Mouse (Mus musculus) lung, embryonic 14.5 days (tissue): Measurements from ENCODE around the gene Tex13a. TPM values are rescaled to one million over a fixed set of nuclear protein-coding genes. Genes with fewer than 3 reads are reported as not detected.

Source experiments
- ATAC-seq: fragments of 200-750 bp; cut with Nextera tagmentation; 2 replicates; pipeline ENCODE4 v1.8.0; 2017; ENCODE audit warnings: mild to moderate bottlenecking, moderate TSS enrichment, moderate library complexity; ENCODE audit not compliant: insufficient read depth
- DNase-seq: peaks from one replicate; pipeline ENCODE4 v3.0.0-alpha.2; 2015
- H3K27ac ChIP-seq: fragments of 300-500 bp; sonication (generic); 2 replicates; pipeline ENCODE4 v1.5.1; 2014; ENCODE audit warnings: low read depth, mild to moderate bottlenecking, moderate library complexity
- H3K27me3 ChIP-seq: fragments of 300-500 bp; sonication (generic); 2 replicates; pipeline ENCODE4 v1.6.1; 2014; ENCODE audit warnings: low read length, control low read depth; ENCODE audit not compliant: insufficient read depth
- H3K36me3 ChIP-seq: fragments of 300-500 bp; sonication (generic); 2 replicates; pipeline ENCODE4 v1.6.1; 2014; ENCODE audit warnings: control low read depth; ENCODE audit not compliant: insufficient read depth
- H3K4me1 ChIP-seq: fragments of 300-500 bp; sonication (generic); 2 replicates; pipeline ENCODE4 v1.6.1; 2014; ENCODE audit warnings: antibody characterized with exemption, control low read depth; ENCODE audit not compliant: insufficient read depth
- H3K4me2 ChIP-seq: fragments of 300-500 bp; sonication (generic); 2 replicates; pipeline ENCODE4 v1.6.1; 2014; ENCODE audit warnings: mild to moderate bottlenecking
- H3K4me3 ChIP-seq: fragments of 300-500 bp; sonication (generic); 2 replicates; pipeline ENCODE4 v1.5.1; 2014; ENCODE audit warnings: low read depth, low read length
- H3K9ac ChIP-seq: fragments of 300-500 bp; sonication (generic); 2 replicates; pipeline ENCODE4 v1.6.1; 2014
- H3K9me3 ChIP-seq: fragments of 300-500 bp; sonication (generic); 2 replicates; pipeline ENCODE4 v1.6.1; 2016; ENCODE audit warnings: low read depth, low read length, control low read depth
- CTCF ChIP-seq: IDR thresholded peaks from 2 replicates; pipeline ENCODE4 v1.5.1; 2016; ENCODE audit warnings: antibody characterized with exemption, low read depth
- WGBS: fragments of 180-500 bp; shearing (Covaris S2); extraction: QIAGEN DNeasy Blood & Tissue Kit; methylation state at CpG from one replicate; pipeline ENCODE4 v1.1.7; 2014; 5-methylcytosine and 5-hydroxymethylcytosine counted together
- polyA plus RNA-seq: library from polyadenylated mRNA; unstranded; fragments of >200 nt; fragmentation: Nextera tagmentation; extraction: Ambion mirVana; gene quantifications from 2 replicates; pipeline ENCODE4 v1.2.1, GENCODE M21; 2014

The Tex13a gene
- not detected in 2 replicates for polyA plus RNA-seq

GRCm38 (mm10) chrX:138209480-138209879 is at the start of gene Tex13a:
Gene Tex13a (minus strand): TSS chrX:138209580.
- H3K27me3 ChIP-seq = no peaks in the 10 kb centered on the region
- 83% methylated on average over 1 of the region's 3 CpGs for WGBS
- H3K27ac ChIP-seq = no peak within 1 kb of the TSS
- H3K9ac ChIP-seq = no peak within 1 kb of the TSS
- no peak within 1 kb of the TSS for H3K4me3 ChIP-seq
- DNase-seq (no peak), ATAC-seq (no peak)
- no peaks in the 10 kb centered on the region for H3K36me3 ChIP-seq
- no peak within 1 kb of the TSS for H3K4me2 ChIP-seq
- no peaks in the 10 kb centered on the region for H3K4me1 ChIP-seq
- H3K9me3 ChIP-seq = no peaks in the 10 kb centered on the region
- TF ChIP-seq CTCF = no peak

DNA sequence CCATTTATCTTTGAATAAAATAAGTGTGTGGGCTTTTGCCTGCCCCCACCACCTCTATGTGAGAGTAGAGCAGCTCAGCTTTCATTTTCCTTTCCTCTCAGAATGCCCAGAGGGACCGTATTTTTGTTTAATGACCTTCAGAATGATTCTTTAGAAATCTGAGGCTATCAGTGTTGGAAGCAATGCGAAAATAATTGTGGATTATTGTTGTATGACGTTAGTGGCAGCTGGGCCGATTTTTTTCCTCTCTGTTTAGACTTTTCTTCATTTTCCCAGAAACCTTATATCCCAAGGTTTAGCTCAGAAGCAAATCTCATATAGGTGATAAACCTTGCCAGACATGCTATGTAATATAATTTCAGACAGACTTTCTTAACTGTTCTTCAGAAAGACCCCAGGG is 25.2 kb upstream of the Tex13a start:
- Histone ChIP-seq H3K4me2 (no peak overlapping the region), H3K27ac (no peak overlapping the region), H3K4me1 (no peaks in the 10 kb centered on the region), H3K4me3 (no peak overlapping the region), H3K36me3 (no peaks in the 10 kb centered on the region), H3K9me3 (no peaks in the 10 kb centered on the region), H3K9ac (no peak overlapping the region), H3K27me3 (no peaks in the 10 kb centered on the region)
- 47% methylated on average over 4 of the region's 4 CpGs for WGBS
- TF ChIP-seq CTCF = no peak
- DNase-seq = no peak
- no peak for ATAC-seq

GRCm38 (mm10) chrX:138170146-138170545 is 39.2 kb downstream of the Tex13a start:
- Histone ChIP-seq H3K27ac (no peak overlapping the region), H3K9me3 (no peaks in the 10 kb centered on the region), H3K4me2 (no peak overlapping the region), H3K4me3 (no peak overlapping the region), H3K27me3 (no peaks in the 10 kb centered on the region), H3K9ac (no peak overlapping the region), H3K36me3 (no peaks in the 10 kb centered on the region), H3K4me1 (no peaks in the 10 kb centered on the region)
- 10% methylated on average over 3 of the region's 3 CpGs for WGBS
- TF ChIP-seq CTCF = peak; percentile 58
- peak; percentile 73 for DNase-seq
- ATAC-seq = no peak; the same call in 1 of the 2 replicates
